Mouse (Mus musculus) C2C12 (cell line): ENCODE data around the gene Fam120b. TPM values are rescaled to one million over a fixed set of nuclear protein-coding genes. Genes with fewer than 3 reads are reported as not detected.

Experiments used
- H3K27me3 ChIP-seq: one replicate; pipeline ENCODE4 v1.6.1; 2011; ENCODE audit not compliant: control insufficient read depth, insufficient read depth, insufficient read length
- H3K36me3 ChIP-seq: one replicate; pipeline ENCODE4 v1.6.1; 2011; ENCODE audit not compliant: control insufficient read depth, insufficient read depth
- H3K4me3 ChIP-seq: one replicate; pipeline ENCODE4 v1.5.1; 2011; ENCODE audit warnings: mild to moderate bottlenecking, control low read depth; ENCODE audit not compliant: poor library complexity, insufficient read depth, severe bottlenecking
- H3K79me2 ChIP-seq: one replicate; pipeline ENCODE4 v1.6.1; 2011; ENCODE audit not compliant: control insufficient read depth, insufficient read depth
- H3K79me3 ChIP-seq: one replicate; pipeline ENCODE4 v1.6.1; 2011; ENCODE audit warnings: low read depth, control low read depth
- H3ac ChIP-seq: one replicate; pipeline ENCODE3; 2011; ENCODE audit warnings: low read depth; ENCODE audit not compliant: control insufficient read depth, insufficient read length
- CEBPB ChIP-seq: IDR thresholded peaks from one replicate; pipeline ENCODE4 v1.6.1; 2011; ENCODE audit warnings: low read depth, mild to moderate bottlenecking, control low read depth, moderate library complexity
- CTCF ChIP-seq: IDR thresholded peaks from one replicate; pipeline ENCODE4 v1.5.1; 2011; ENCODE audit not compliant: control insufficient read depth, insufficient read depth, insufficient read length
- FOSL1 ChIP-seq: IDR thresholded peaks from one replicate; pipeline ENCODE4 v1.8.0; 2011; ENCODE audit warnings: mild to moderate bottlenecking, low read length; ENCODE audit not compliant: poor library complexity, insufficient read depth, severe bottlenecking
- MAX ChIP-seq: IDR thresholded peaks from one replicate; pipeline ENCODE4 v1.6.1; 2011; ENCODE audit warnings: mild to moderate bottlenecking, control low read depth
- MYOD1 ChIP-seq: IDR thresholded peaks from one replicate; pipeline ENCODE4 v1.6.1; 2011; ENCODE audit warnings: low read depth; ENCODE audit not compliant: control insufficient read depth, insufficient read length
- MYOG ChIP-seq: IDR thresholded peaks from one replicate; pipeline ENCODE4 v1.6.1; 2011; ENCODE audit not compliant: control insufficient read depth, insufficient read length; ENCODE audit errors: extremely low read depth
- USF1 ChIP-seq: IDR thresholded peaks from one replicate; pipeline ENCODE4 v1.6.1; 2011; ENCODE audit warnings: low read depth, mild to moderate bottlenecking, control low read depth, moderate library complexity
- polyA plus RNA-seq: library from polyadenylated mRNA; unstranded; fragments of >200 nt; fragmentation: generic; extraction: Trizol; gene quantifications from one replicate; pipeline ENCODE4 v1.2.1, GENCODE M21; 2012; ENCODE audit warnings: missing spikeins

The Fam120b gene
- polyA plus RNA-seq, 1 experiment = 7.4 TPM

DNA sequence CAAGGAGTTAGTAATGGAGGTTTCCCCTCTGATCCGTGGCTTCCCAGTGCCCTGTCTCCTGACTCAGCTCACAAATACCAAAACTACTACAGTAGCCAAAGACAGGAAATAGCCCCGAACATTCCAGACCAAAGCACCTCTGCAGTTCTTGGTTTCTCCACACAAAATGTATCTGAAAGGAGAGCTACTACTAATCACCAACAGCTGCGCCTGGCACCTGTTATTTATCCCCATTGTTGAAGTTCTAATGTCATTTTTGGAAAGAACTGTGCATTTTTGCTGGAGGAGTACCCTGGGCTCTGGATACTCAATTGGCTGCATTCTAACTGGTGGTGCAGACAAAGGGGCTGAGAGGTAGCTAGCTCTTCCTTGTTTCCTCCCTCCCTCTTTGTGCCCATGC, 38.9 kb upstream of the Fam120b start:
- Histone ChIP-seq H3K4me3 (no peak overlapping the region), H3K36me3 (no peaks in the 10 kb centered on the region), H3K27me3 (no peaks in the 10 kb centered on the region), H3ac (no peak overlapping the region), H3K79me3 (no peaks in the 10 kb centered on the region), H3K79me2 (no peaks in the 10 kb centered on the region)
- TF ChIP-seq USF1 = no peak
- peak; percentile 40 for TF ChIP-seq MYOD1

DNA sequence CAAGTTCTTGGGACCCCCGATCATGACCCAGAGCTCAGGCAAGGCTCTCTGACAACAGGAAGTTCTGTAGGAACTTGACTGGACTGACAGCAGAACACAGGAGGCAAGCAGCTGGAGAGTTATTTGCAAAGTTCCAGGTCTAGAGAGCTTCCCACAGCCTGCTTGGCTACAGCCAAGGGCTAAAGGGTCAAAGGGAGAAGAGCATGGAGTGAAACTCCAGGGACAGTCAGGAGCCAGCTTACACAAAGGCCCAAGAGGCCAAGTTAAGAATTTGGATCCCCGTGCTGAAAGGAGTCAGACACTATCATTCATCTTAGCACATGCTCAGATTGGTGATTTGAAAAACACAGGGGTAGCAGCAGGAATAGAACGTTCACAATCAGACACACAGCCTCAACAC, 32.3 kb upstream of the Fam120b start:
- TF ChIP-seq CEBPB (no peak), USF1 (no peak), CTCF (no peak)
- Histone ChIP-seq H3K36me3 (no peaks in the 10 kb centered on the region), H3K79me2 (no peaks in the 10 kb centered on the region), H3K27me3 (no peaks in the 10 kb centered on the region), H3K79me3 (no peaks in the 10 kb centered on the region), H3ac (no peak overlapping the region), H3K4me3 (no peak overlapping the region)

DNA sequence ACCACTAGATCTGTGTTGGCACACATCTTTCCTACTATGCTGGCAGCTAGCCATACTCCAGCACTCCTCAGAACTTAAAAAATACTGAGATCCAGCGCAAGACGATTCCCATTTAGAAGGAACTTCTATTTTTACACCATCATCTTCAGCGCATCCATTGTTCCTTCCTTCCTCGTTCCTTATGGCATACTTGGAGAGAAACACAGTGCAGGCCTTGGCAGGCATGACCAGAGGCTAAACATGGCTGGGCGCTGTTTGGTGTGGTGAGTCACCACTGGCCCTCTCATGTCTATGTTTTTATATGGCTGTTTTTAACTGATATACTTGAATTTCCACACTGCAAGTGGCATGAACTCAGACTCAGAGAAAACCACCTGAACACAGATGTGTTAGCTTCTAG, 30.4 kb upstream of the Fam120b start:
- no peaks in the 10 kb centered on the region for H3K36me3 ChIP-seq
- H3K79me2 ChIP-seq = no peaks in the 10 kb centered on the region
- TF ChIP-seq MAX = no peak
- peak; percentile 11 for TF ChIP-seq FOSL1
- H3K79me3 ChIP-seq = no peaks in the 10 kb centered on the region
- no peak overlapping the region for H3ac ChIP-seq
- no peak overlapping the region for H3K4me3 ChIP-seq
- no peaks in the 10 kb centered on the region for H3K27me3 ChIP-seq

DNA sequence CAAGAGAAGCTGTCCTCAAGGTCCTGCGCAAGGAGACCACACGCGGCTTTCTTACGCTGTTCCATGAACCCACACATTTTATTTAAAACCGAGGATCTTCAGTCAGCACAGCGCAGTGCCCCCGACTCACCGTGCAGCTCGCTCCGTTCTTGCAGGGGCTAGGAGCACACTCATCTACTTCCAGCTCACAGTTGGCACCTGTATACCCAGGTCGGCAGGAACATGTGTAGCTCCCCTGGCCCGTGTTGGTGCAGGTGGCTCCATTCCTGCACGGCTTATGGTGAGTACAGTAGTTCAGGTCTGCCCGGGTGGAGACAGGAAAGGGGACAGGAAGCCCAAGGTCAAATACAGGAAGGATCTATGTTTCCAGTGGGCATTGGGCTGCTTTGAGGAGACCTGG, 25.6 kb upstream of the Fam120b start:
- H3K27me3 ChIP-seq = peaks cover 5% of the 10 kb centered on the region
- no peaks in the 10 kb centered on the region for H3K79me3 ChIP-seq
- no peak overlapping the region for H3ac ChIP-seq
- H3K4me3 ChIP-seq = no peak overlapping the region
- TF ChIP-seq MAX = no peak
- TF ChIP-seq CTCF = no peak
- no peak for TF ChIP-seq CEBPB
- no peak for TF ChIP-seq MYOD1
- TF ChIP-seq MYOG = no peak
- TF ChIP-seq FOSL1 = no peak
- TF ChIP-seq USF1 = no peak
- H3K36me3 ChIP-seq = no peaks in the 10 kb centered on the region
- no peaks in the 10 kb centered on the region for H3K79me2 ChIP-seq

DNA sequence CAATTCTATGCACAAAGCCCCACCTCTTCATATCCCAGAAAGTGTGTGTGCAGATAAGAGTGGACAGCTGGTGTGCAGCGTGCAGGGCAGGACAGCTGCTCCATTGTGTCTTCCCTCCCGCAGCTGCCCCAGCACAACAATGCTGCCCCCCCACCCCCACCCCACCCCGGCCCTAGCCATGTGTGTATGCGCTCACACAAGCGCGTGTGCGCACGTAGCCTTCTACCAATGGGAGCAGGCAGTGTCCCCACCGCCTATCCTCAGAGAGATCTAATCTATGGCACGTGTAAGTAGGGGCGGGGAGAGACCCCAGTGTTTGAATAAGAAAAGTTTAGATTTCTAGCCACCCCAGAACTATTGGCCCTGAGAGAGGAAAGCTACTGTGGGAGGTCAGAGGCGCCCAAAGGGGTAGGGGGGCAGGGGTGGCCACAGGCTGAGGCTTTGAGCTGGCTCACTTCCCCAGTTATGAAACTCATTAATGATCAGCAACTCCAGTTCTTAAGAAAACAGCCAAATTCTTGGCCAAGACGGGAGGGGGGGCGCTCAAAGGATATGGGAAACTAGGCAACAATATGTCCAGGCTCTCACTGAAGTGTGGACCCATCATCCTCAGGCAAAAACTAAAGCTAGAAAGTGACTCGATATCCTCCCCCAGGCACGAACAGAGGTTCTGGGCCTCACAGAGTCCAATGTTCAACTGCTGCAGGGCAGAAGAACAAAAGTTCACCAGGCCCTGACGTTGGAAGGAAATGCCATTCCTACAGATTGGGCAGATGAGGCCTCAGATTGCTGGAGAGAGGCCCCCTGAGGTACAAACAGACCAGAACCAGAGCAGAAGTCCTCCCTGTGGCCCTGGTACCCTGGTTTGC, 23.8 kb upstream of the Fam120b start:
- no peaks in the 10 kb centered on the region for H3K79me3 ChIP-seq
- H3K79me2 ChIP-seq = no peaks in the 10 kb centered on the region
- H3K27me3 ChIP-seq = peaks cover 5% of the 10 kb centered on the region
- H3K36me3 ChIP-seq = no peaks in the 10 kb centered on the region
- TF ChIP-seq USF1 = no peak
- no peak for TF ChIP-seq MYOG
- TF ChIP-seq MYOD1 = peak; percentile 75
- no peak for TF ChIP-seq MAX
- TF ChIP-seq FOSL1 = no peak
- TF ChIP-seq CEBPB = no peak
- no peak for TF ChIP-seq CTCF
- no peak overlapping the region for H3ac ChIP-seq
- H3K4me3 ChIP-seq = no peak overlapping the region

DNA sequence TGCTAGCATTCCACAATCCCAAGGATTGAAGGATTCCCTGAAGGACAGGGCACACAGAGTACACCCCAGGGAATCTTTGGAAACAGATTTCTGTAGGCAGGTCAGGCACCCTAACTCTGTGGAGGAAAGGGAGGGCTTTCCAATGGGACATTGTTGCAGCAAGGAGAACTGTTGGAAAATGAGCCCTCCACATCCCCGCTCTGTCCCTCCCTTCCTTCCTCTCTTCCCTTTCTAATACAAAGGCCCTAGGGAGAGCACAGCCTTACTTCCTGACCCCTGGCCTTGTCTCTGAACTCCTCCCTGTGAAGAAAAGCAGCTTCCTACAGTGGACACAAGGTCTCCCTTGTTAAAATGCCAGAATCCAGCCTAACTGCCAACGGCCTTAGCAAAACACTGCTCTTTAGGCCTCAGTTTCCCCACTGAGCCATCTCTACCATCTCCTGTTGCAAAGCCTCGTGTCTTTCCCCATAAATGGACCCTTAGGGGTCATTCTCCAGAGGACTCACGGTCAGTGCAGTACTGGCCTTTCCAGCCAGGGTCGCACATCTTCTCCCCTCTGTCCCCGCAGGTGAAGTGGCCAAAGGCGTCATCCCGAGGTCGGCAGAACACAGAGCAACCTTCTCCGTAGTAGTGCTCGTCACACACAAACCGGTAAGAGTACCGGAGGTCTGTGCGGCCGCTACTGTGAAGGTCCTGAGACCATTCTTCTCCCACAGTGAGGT, 22.9 kb upstream of the Fam120b start:
- no peaks in the 10 kb centered on the region for H3K79me3 ChIP-seq
- TF ChIP-seq CTCF (no peak), MYOG (no peak), MYOD1 (no peak), FOSL1 (no peak), USF1 (no peak), CEBPB (no peak), MAX (no peak)
- no peak overlapping the region for H3ac ChIP-seq
- no peaks in the 10 kb centered on the region for H3K36me3 ChIP-seq
- no peak overlapping the region for H3K4me3 ChIP-seq
- H3K27me3 ChIP-seq = peaks cover 5% of the 10 kb centered on the region
- H3K79me2 ChIP-seq = no peaks in the 10 kb centered on the region
